Mouse (Mus musculus) ES-Bruce4 (cell line): ENCODE data around the gene Bsg.

Experiments
- CTCF ChIP-seq: IDR thresholded peaks from one replicate; pipeline ENCODE4 v1.8.1; 2011; ENCODE audit warnings: low read depth, low read length
- EP300 ChIP-seq: IDR thresholded peaks from 2 replicates; pipeline ENCODE4 v1.6.1; 2011; ENCODE audit warnings: low read depth, low read length; ENCODE audit not compliant: insufficient read depth
- POLR2A ChIP-seq: IDR thresholded peaks from one replicate; pipeline ENCODE4 v1.8.1; 2011; ENCODE audit warnings: low read length; ENCODE audit not compliant: insufficient read depth

- TF ChIP-seq CTCF = no peak
- TF ChIP-seq EP300 = no peak
- TF ChIP-seq POLR2A = peak; percentile 51
These were observed 34.0 kb upstream of the Bsg start for GRCm38 (mm10) chr10:79670071-79670888.
